Mouse (Mus musculus): ENCODE measurements around the gene Tmem205.

The Tmem205 gene

DNA sequence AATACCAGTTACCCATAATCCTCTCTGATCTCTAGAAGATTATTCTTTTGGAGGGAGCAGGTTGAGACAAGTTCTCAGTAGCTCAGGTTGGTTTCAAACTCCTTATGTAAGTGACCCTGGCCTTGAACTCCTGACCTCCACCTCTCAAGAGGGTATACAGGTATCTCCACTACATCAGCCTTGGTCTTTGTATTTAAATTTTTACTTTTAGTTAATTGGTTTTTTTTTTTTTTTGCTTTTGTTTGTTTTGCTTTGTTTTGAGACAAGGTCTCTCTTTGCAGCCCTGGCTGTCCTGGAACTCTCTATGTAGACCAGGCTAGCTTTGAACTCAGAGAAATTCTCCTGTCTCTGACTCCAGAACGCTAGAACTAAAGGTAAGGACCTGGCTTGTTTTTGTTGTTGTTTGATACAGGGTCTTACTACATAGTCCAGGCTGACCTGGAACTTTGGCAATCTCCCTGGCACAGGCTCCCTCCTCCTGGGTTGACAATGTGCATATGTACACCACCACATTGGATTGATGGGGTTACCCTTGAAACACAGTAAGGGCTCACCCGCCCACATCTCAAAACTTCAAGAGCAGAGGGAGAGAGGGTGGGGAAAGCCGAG, 3.8 kb downstream of the Tmem205 start:
- in situ Hi-C loops (cut with MboI; ENCODE audit: low pct_unique_long_range_greater_than_20kb in 1 of 2, low sequenced_read_pairs in 2 of 2, unreplicated experiment in 1 of 2) = no loop called here

DNA sequence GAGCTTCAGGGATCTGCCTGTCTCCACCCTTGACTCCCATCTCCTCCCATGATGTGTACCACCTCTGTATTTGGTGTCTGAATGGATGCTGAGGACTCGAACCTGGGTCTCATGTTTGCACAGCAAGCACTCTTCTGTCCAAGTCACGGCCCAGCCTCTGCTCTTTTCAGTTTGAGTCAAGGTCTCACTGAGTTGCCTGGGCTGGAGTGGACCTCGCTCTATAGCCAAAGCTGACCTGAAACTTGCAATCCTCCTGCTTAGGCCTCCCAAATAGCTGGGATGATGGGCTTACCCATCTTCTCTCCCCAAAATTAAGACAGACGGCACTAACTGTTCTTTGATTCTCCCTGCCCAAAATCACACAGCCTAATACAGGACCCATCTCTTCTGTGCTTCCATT, 4.3 kb downstream of the Tmem205 start:
- in situ Hi-C loops (cut with MboI; ENCODE audit: low pct_unique_long_range_greater_than_20kb in 1 of 2, low sequenced_read_pairs in 2 of 2, unreplicated experiment in 1 of 2) = no loop called here

DNA sequence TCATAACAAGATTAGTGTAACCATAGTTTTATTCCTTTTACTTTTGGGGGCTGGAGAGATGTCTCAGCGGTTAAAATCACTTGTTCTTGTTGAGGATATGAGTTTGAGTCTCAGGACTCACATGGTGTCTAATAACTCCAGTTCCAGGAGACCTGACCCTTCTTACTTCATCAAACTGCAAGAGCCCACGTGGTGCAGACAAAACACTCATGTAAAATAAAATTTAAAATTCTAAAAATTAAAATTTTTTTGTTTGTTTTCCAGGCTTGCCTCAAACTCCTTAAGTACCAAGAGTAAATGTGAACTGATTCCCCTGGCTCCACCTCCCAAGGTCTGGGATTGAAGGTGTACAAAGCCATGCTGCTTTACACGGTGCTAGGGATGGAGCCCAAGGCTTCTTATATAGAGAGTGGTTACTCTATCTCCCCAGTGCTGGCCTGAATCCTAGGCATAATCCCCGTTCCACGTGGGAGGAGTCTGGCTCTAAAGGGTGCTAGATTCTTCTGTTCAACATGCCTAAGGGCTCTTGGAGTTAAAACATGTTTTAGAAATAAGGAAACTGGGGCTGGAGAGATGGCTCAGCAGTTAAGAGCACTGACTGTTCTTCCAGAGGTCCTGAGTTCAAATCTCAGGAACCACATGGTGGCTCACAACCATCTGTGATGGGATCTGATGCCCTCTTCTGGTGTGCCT, 8.5 kb downstream of the Tmem205 start:
- in situ Hi-C loops (cut with MboI; ENCODE audit: low pct_unique_long_range_greater_than_20kb in 1 of 2, low sequenced_read_pairs in 2 of 2, unreplicated experiment in 1 of 2) = no loop called here

- in situ Hi-C loops (cut with MboI; ENCODE audit: low pct_unique_long_range_greater_than_20kb in 1 of 2, low sequenced_read_pairs in 2 of 2, unreplicated experiment in 1 of 2) = no loop called here
These were observed 9.2 kb downstream of the Tmem205 start, which contains the start of gene Rab3d for GRCm38 (mm10) chr9:21918035-21918592. Gene Rab3d, minus strand, starts transcription at chr9:21918192.

DNA sequence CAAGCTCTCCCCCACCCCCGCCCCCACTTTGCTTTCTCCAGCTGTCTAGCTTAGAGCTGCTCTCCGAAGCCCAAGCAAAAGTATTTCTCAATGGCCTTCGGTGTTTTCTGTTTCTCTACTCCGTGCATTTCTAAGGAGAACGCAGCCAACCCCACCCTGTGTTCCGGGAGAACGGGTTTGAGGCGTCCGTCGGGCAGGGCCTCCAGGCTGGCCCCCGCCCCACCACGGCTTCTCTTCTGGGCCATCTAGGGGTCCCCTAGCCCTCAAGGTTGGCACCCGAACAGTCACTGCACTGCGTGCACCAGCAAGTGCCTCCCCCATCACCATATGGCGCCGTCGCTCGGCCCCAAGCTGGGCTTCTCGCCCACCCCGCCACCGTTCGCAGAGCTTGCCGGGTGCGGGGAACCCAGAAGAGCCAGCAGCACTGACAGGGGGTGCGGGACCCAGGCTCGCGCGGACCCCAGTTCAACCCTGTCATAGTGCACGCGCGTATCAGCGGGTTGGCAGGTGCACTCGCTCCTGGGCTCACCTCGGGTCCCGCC, 9.8 kb downstream of the Tmem205 start:
- in situ Hi-C loops (cut with MboI; ENCODE audit: low pct_unique_long_range_greater_than_20kb in 1 of 2, low sequenced_read_pairs in 2 of 2, unreplicated experiment in 1 of 2) = no loop called here

GRCm38 (mm10) chr9:21916851-21917492, 10.4 kb downstream of the Tmem205 start:
- in situ Hi-C loops (cut with MboI; ENCODE audit: low pct_unique_long_range_greater_than_20kb in 1 of 2, low sequenced_read_pairs in 2 of 2, unreplicated experiment in 1 of 2) = no loop called here

GRCm38 (mm10) chr9:21909474-21910223, 17.7 kb downstream of the Tmem205 start:
- in situ Hi-C loops (cut with MboI; ENCODE audit: low pct_unique_long_range_greater_than_20kb in 1 of 2, low sequenced_read_pairs in 2 of 2, unreplicated experiment in 1 of 2) = no loop called here

GRCm38 (mm10) chr9:21908216-21908615, 19.1 kb downstream of the Tmem205 start:
- in situ Hi-C loops (cut with MboI; ENCODE audit: low pct_unique_long_range_greater_than_20kb in 1 of 2, low sequenced_read_pairs in 2 of 2, unreplicated experiment in 1 of 2) = no loop called here

- in situ Hi-C loops (cut with MboI; ENCODE audit: low pct_unique_long_range_greater_than_20kb in 1 of 2, low sequenced_read_pairs in 2 of 2, unreplicated experiment in 1 of 2) = no loop called here
These were observed 23.3 kb downstream of the Tmem205 start for GRCm38 (mm10) chr9:21904031-21904430.

DNA sequence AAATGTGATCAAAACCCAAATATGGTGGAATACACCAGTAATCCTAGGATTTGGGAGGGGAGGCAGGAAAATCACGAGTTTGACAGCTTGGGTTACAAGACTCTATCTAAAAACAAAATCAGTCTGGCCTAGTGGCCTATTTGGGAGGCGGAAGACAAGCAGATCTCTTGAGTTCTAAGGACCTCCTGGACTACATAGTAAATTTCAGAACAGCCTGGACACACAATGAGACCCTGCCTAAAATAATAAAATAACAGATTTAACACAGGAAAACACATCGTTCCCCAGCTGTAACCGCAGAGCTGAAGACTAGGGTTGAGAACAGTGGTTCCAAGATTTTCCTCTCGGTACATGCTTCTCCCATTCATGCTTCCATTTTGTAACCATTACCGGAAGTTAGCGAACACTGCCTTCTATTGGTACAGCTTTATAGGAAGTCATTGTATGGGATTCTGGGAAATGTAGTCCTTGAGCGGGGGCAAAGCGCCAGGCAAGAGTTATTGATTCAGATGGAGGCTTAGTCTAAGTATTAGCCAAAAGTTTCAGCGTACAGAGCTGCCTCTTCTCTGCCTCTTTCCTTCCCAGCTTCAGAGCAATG, 26.0 kb downstream of the Tmem205 start:
- in situ Hi-C loops (cut with MboI; ENCODE audit: low pct_unique_long_range_greater_than_20kb in 1 of 2, low sequenced_read_pairs in 2 of 2, unreplicated experiment in 1 of 2) = no loop called here

GRCm38 (mm10) chr9:21889229-21889628, 38.1 kb downstream of the Tmem205 start:
- in situ Hi-C loops (cut with MboI; ENCODE audit: low pct_unique_long_range_greater_than_20kb in 1 of 2, low sequenced_read_pairs in 2 of 2, unreplicated experiment in 1 of 2) = no loop called here

DNA sequence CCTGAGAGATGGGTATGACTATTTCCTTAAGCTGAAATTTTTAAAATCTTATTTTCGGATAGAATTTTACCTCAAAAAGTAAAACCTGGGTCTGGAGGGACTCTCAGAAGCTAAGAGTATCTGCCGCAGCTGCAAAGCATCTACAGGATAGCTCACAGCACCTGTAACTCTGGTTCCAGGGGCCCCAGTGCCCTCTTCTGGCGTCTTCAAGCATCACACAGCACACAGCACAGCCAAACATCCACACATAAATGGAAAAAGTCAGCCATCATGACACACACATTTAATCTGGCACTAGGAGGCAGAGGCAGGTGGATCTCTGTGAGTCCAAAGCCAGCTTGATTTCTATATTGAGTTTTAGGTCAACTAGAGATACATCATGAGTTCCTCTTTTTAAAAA, 50.8 kb downstream of the Tmem205 start:
- in situ Hi-C loops (cut with MboI; ENCODE audit: low pct_unique_long_range_greater_than_20kb in 1 of 2, low sequenced_read_pairs in 2 of 2, unreplicated experiment in 1 of 2) = no loop called here

DNA sequence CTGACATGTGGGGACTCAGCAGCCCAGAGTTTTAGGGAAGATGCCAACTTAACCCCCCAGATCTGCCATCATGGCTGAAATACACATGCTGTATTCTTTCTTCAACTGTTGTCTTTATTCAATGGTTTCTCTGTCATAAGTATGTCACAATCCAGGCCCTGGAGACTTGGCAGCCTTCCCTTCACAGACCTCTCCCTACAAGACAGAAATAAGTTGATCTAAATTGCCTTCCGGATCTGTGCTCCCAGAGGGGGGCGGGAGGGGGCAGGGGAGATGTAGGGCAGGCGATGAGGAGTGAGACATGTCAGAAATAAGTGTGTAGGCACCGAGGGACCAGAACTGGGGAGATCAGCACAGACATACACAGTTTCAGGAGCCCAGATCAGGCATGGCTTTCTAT, 55.2 kb downstream of the Tmem205 start:
- in situ Hi-C loops (cut with MboI; ENCODE audit: low pct_unique_long_range_greater_than_20kb in 1 of 2, low sequenced_read_pairs in 2 of 2, unreplicated experiment in 1 of 2) = no loop called here

Measured in mouse embryonic stem cell (cell line).